Mouse (Mus musculus): ENCODE results near the gene Dbi. TPM values are rescaled to one million over a fixed set of nuclear protein-coding genes. Genes with fewer than 3 reads are reported as not detected.
A peak's percentile ranks its signal among the peaks of the same experiment; 100 is the strongest.

Dbi gene
- total and polyA plus RNA-seq, 3 experiments = 149 to 164 TPM; not detected in 1

GRCm38 (mm10) chr1:120099483-120099882 lies 21.4 kb downstream of the Dbi start:
- peaks cover 0 to 2% of the 10 kb centered on the region in 2 experiments; a peak in 1 of 4 replicates for H3K36me3 ChIP-seq (ENCODE audit: control insufficient read depth in 1 of 2, insufficient read depth in 2 of 2, low read length in 2 of 2)
- no peaks in the 10 kb centered on the region for H3K27me3 ChIP-seq (ENCODE audit: control insufficient read depth in 1 of 2, insufficient read depth in 2 of 2, low read length in 2 of 2)
- no peak overlapping the region for H3K27ac ChIP-seq (ENCODE audit: control insufficient read depth, low read depth, low read length)
- no peak for DNase-seq (ENCODE audit: low read depth, low spot score)
- H3K4me3 ChIP-seq (ENCODE audit: control insufficient read depth in 1 of 2, insufficient read depth in 1 of 2, low read depth in 2 of 2, low read length in 2 of 2) = no peak overlapping the region
- peaks cover 0 to 15% of the 10 kb centered on the region in 2 experiments; a peak in 3 of 4 replicates for H3K4me1 ChIP-seq (ENCODE audit: control insufficient read depth in 1 of 2, insufficient read depth in 2 of 2, low read length in 2 of 2)
- TF ChIP-seq CHD2 (IDR thresholded peaks at IDR 0.05; ENCODE audit: low read length) (no peak), TCF12 (IDR thresholded peaks at IDR 0.05; ENCODE audit: low read depth, low read length) (no peak), MAFK (IDR thresholded peaks at IDR 0.05; ENCODE audit: borderline replicate concordance, low read depth, low read length) (no peak), TAL1 (IDR thresholded peaks at IDR 0.05; ENCODE audit: low read length) (no peak), ZKSCAN1 (IDR thresholded peaks at IDR 0.05; ENCODE audit: low read depth, low read length) (no peak), KAT2A (conservative IDR thresholded peaks at IDR 0.05; ENCODE audit: low read depth, low read length) (no peak), POLR2A (IDR thresholded peaks at IDR 0.05; ENCODE audit: control insufficient read depth in 1 of 2, insufficient read depth in 1 of 2, low read depth in 1 of 2, low read length in 2 of 2, poor library complexity in 1 of 2) (no peak), ELF1 (IDR thresholded peaks at IDR 0.05; ENCODE audit: low read depth, low read length) (no peak), TBP (IDR thresholded peaks at IDR 0.05; ENCODE audit: low read depth, low read length) (no peak), USF1 (IDR thresholded peaks at IDR 0.05; ENCODE audit: low read depth, low read length) (no peak), HCFC1 (IDR thresholded peaks at IDR 0.05; ENCODE audit: low read depth, low read length) (no peak), MXI1 (IDR thresholded peaks at IDR 0.05; ENCODE audit: low read depth, low read length) (no peak), ZC3H11A (IDR thresholded peaks at IDR 0.05; ENCODE audit: low read depth, low read length) (no peak), POLR2AphosphoS2 (IDR thresholded peaks at IDR 0.05; ENCODE audit: low read length) (no peak), RCOR1 (IDR thresholded peaks at IDR 0.05; ENCODE audit: low read depth, low read length) (no peak), SIN3A (IDR thresholded peaks at IDR 0.05; ENCODE audit: low read length) (no peak), EP300 (IDR thresholded peaks at IDR 0.05; ENCODE audit: low read depth in 1 of 2, low read length in 2 of 2) (no peak)
- no peaks in the 10 kb centered on the region for H3K9me3 ChIP-seq (replicated peaks; ENCODE audit: insufficient read depth, low read length)
- H3K9ac ChIP-seq (ENCODE audit: control insufficient read depth, low read depth, low read length, poor library complexity, severe bottlenecking) = no peak overlapping the region
- H3K79me2 ChIP-seq (ENCODE audit: control insufficient read depth, insufficient read depth, low read length, poor library complexity) = no peaks in the 10 kb centered on the region

GRCm38 (mm10) chr1:120098327-120098726 lies 22.6 kb downstream of the Dbi start:
- TF ChIP-seq MYB (IDR thresholded peaks at IDR 0.05; ENCODE audit: low read depth, low read length) (no peak), RAD21 (IDR thresholded peaks at IDR 0.05; ENCODE audit: low read depth, low read length) (peak; percentile 64), JUND (IDR thresholded peaks at IDR 0.05; ENCODE audit: low read depth, low read length) (no peak), TBP (IDR thresholded peaks at IDR 0.05; ENCODE audit: low read depth, low read length) (no peak), ZC3H11A (IDR thresholded peaks at IDR 0.05; ENCODE audit: low read depth, low read length) (peak; percentile 50), ELF1 (IDR thresholded peaks at IDR 0.05; ENCODE audit: low read depth, low read length) (no peak), CTCF (IDR thresholded peaks at IDR 0.05 in 2 of 3, conservative IDR thresholded peaks at IDR 0.05 in 1 of 3; ENCODE audit: control insufficient read depth in 1 of 3, insufficient read depth in 1 of 3, low read depth in 2 of 3, low read length in 3 of 3, poor library complexity in 1 of 3, severe bottlenecking in 1 of 3) (peak; percentile 58 to 65 (median 64)), MAFK (IDR thresholded peaks at IDR 0.05; ENCODE audit: borderline replicate concordance, low read depth, low read length) (no peak), SMC3 (IDR thresholded peaks at IDR 0.05; ENCODE audit: low read depth, low read length) (peak; percentile 59)
- H3K36me3 ChIP-seq (ENCODE audit: control insufficient read depth in 1 of 2, insufficient read depth in 2 of 2, low read length in 2 of 2) = no peaks in the 10 kb centered on the region; a peak in 1 of 4 replicates
- DNase-seq (ENCODE audit: low read depth, low spot score) = peak; percentile 72
- no peaks in the 10 kb centered on the region for H3K9me3 ChIP-seq (replicated peaks; ENCODE audit: insufficient read depth, low read length)
- no peak overlapping the region for H3K27ac ChIP-seq (ENCODE audit: control insufficient read depth, low read depth, low read length)
- H3K9ac ChIP-seq (ENCODE audit: control insufficient read depth, low read depth, low read length, poor library complexity, severe bottlenecking) = no peak overlapping the region
- no peak overlapping the region for H3K4me3 ChIP-seq (ENCODE audit: control insufficient read depth in 1 of 2, insufficient read depth in 1 of 2, low read depth in 2 of 2, low read length in 2 of 2)
- H3K79me2 ChIP-seq (ENCODE audit: control insufficient read depth, insufficient read depth, low read length, poor library complexity) = no peaks in the 10 kb centered on the region
- no peaks in the 10 kb centered on the region for H3K27me3 ChIP-seq (ENCODE audit: control insufficient read depth in 1 of 2, insufficient read depth in 2 of 2, low read length in 2 of 2)
- peaks cover 0 to 11% of the 10 kb centered on the region in 2 experiments; a peak in 3 of 4 replicates for H3K4me1 ChIP-seq (ENCODE audit: control insufficient read depth in 1 of 2, insufficient read depth in 2 of 2, low read length in 2 of 2)
